Mouse (Mus musculus): ENCODE data around the gene Ahsa1. TPM values are rescaled to one million over a fixed set of nuclear protein-coding genes. Genes with fewer than 3 reads are reported as not detected.
"Not testable (repeated sequence)": the region's sequence is repeated elsewhere in the genome, so short reads cannot be mapped to it uniquely, and the experiment has no call there.

Gene Ahsa1
- polyA plus RNA-seq, 1 experiment from 2014 or later: 266 TPM

DNA sequence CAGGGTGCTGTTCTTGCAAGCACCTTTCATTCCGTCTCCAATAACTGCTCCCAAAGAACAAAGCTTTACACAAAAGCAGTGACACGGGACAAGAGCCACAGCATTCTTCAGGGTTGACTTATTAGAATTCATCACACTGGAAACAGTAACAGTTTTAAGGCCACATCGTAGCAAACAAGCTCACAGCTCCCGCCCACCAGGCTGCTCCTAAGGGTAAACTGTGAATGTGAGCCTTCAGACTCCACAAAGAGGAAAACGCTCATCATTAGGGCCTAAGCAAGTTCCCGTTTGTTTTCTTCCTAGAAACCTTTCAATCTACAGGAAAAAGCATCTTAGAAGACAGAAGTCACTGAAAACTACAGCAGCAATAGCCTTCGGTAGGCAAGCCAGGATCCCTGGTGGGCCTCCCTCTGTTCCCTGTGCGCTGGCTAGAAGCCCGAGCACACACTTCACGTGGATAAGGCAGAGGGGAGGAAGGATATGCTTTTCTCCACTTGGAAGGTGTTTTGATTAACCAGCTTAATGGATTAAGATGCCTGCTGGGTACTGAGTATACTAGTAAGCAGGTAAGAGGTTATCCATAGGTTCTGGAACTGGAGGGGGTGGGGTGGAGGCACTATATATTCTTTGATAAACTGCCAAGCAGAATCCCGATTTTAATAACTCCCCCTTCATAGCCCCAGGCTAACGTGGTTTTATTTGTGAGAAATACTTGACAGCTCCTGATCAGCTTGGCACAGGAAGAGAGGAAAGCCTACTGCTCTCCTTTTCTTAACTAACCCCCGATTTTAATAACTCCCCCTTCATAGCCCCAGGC lies 39.7 kb downstream of the Ahsa1 start:
- DNase-seq (ENCODE audit: low spot score): no peak
- Histone ChIP-seq H3K4me1 (ENCODE audit: control insufficient read depth, insufficient read depth, low read length) (no peaks in the 10 kb centered on the region), H3K9ac (replicated peaks; ENCODE audit: low read length) (no peak overlapping the region), H3K4me2 (ENCODE audit: low read depth, low read length) (no peak overlapping the region), H3K27ac (replicated peaks; ENCODE audit: low read depth, low read length) (no peak overlapping the region), H3K36me3 (replicated peaks; ENCODE audit: control insufficient read depth, insufficient read depth, low read depth, low read length) (no peaks in the 10 kb centered on the region), H3K27me3 (ENCODE audit: control insufficient read depth, insufficient read depth, low read length) (no peaks in the 10 kb centered on the region), H3K9me3 (replicated peaks; ENCODE audit: control insufficient read depth, low read length) (no peaks in the 10 kb centered on the region), H3K4me3 (ENCODE audit: low read depth, low read length) (no peak overlapping the region)
- no peak for ATAC-seq (replicated peaks; ENCODE audit: insufficient number of reproducible peaks, low FRiP score, low TSS enrichment, low read depth)
- 37% methylated on average over 13 of the region's 13 CpGs for WGBS

DNA sequence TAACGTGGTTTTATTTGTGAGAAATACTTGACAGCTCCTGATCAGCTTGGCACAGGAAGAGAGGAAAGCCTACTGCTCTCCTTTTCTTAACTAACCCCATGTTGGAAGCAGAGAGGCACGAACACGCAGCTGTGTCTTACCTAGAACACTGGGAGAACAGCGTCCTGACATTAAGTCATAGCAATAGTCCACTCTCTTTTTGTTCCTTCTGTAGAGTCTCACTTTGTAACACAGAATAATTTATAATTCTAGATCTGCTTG lies 40.2 kb downstream of the Ahsa1 start:
- H3K27ac ChIP-seq (replicated peaks; ENCODE audit: low read depth, low read length): not testable (repeated sequence)
- WGBS: 79% methylated on average over 4 of the region's 4 CpGs

DNA sequence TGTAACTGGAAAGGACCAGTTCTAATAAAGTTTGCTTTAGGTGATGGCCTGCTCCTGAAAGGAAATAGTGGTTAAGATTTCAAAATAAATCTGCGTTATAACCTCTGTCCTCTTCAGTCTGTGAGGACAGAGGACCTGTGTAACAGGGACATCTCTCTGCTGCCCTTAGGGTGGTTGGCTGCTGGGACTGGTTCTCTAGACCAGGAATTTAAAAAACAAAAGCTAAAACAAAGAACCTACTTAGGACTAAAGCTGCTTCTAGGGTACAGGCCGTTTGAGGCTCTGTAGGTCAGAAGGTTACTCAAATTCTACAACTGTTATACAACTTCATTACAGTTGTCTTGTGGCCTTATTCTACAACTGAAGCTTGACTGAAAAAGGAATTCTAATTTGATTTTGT lies 46.8 kb downstream of the Ahsa1 start:
- H3K27me3 ChIP-seq (ENCODE audit: control insufficient read depth, insufficient read depth, low read length): no peaks in the 10 kb centered on the region
- H3K27ac ChIP-seq (replicated peaks; ENCODE audit: low read depth, low read length): no peak overlapping the region
- ATAC-seq (replicated peaks; ENCODE audit: insufficient number of reproducible peaks, low FRiP score, low TSS enrichment, low read depth) (no peak), DNase-seq (ENCODE audit: low spot score) (no peak)
- H3K9me3 ChIP-seq (replicated peaks; ENCODE audit: control insufficient read depth, low read length): no peaks in the 10 kb centered on the region
- H3K4me3 ChIP-seq (ENCODE audit: low read depth, low read length): no peak overlapping the region
- H3K9ac ChIP-seq (replicated peaks; ENCODE audit: low read length): no peak overlapping the region
- WGBS: 37% methylated on average over 2 of the region's 2 CpGs
- no peaks in the 10 kb centered on the region for H3K4me1 ChIP-seq (ENCODE audit: control insufficient read depth, insufficient read depth, low read length)
- no peak overlapping the region for H3K4me2 ChIP-seq (ENCODE audit: low read depth, low read length)
- H3K36me3 ChIP-seq (replicated peaks; ENCODE audit: control insufficient read depth, insufficient read depth, low read depth, low read length): peaks cover 4% of the 10 kb centered on the region; the same call in 1 of the 2 replicates

More for the DNA sequence above, 40.2 kb downstream of the Ahsa1 start:
- H3K4me2 ChIP-seq (ENCODE audit: low read depth, low read length); H3K4me3 ChIP-seq (ENCODE audit: low read depth, low read length); DNase-seq (ENCODE audit: low spot score); H3K9me3 ChIP-seq (replicated peaks; ENCODE audit: control insufficient read depth, low read length); H3K9ac ChIP-seq (replicated peaks; ENCODE audit: low read length); H3K4me1 ChIP-seq (ENCODE audit: control insufficient read depth, insufficient read depth, low read length); H3K27me3 ChIP-seq (ENCODE audit: control insufficient read depth, insufficient read depth, low read length); H3K36me3 ChIP-seq (replicated peaks; ENCODE audit: control insufficient read depth, insufficient read depth, low read depth, low read length); ATAC-seq (replicated peaks; ENCODE audit: insufficient number of reproducible peaks, low FRiP score, low TSS enrichment, low read depth): not testable (repeated sequence)

DNA sequence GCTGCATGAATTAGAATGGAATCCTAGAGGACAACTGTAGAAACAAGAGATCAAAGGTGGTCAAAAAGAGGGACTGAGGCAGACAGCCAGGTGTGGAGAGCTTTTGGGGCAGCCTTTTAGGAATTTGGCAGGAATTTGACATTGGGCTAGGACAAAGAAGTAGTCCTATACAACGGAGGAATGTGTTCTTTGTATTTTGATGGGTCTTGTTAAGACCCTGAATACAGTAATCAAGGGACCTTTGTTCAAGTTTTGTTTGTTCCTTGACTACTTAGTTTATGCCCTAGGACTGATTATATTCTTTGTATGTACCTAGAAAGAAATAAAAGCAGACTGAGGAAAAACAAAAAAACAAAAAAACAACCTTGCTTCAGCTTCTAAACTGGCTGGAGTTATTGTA lies 51.7 kb downstream of the Ahsa1 start:
- ATAC-seq (replicated peaks; ENCODE audit: insufficient number of reproducible peaks, low FRiP score, low TSS enrichment, low read depth) (no peak), DNase-seq (ENCODE audit: low spot score) (no peak)
- H3K4me2 ChIP-seq (ENCODE audit: low read depth, low read length): no peak overlapping the region
- no peaks in the 10 kb centered on the region for H3K4me1 ChIP-seq (ENCODE audit: control insufficient read depth, insufficient read depth, low read length)
- no peak overlapping the region for H3K4me3 ChIP-seq (ENCODE audit: low read depth, low read length)
- 70% methylated on average over 1 of the region's 1 CpGs for WGBS
- H3K9me3 ChIP-seq (replicated peaks; ENCODE audit: control insufficient read depth, low read length): no peaks in the 10 kb centered on the region
- H3K36me3 ChIP-seq (replicated peaks; ENCODE audit: control insufficient read depth, insufficient read depth, low read depth, low read length): no peaks in the 10 kb centered on the region
- H3K27ac ChIP-seq (replicated peaks; ENCODE audit: low read depth, low read length): no peak overlapping the region
- no peak overlapping the region for H3K9ac ChIP-seq (replicated peaks; ENCODE audit: low read length)
- H3K27me3 ChIP-seq (ENCODE audit: control insufficient read depth, insufficient read depth, low read length): no peaks in the 10 kb centered on the region

DNA sequence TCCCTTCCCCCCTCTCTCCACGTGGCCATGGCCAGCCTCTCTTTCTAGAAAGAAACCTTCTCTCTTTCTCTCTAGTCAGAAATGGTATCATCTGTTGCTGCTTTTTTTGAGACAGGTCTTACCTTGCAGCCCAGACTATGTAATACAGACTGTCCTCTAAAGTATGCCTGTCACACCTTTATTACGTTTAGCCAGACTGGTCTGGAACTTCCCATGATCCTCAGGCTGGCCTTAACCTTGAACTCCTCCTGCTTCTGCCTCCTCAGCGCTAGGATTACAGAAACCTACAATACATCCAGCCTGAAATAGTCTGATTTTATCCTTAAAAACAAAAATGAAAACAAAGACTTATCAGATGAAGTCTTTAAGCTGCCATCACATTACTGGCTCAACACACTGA lies 53.0 kb downstream of the Ahsa1 start:
- H3K27ac ChIP-seq (replicated peaks; ENCODE audit: low read depth, low read length): no peak overlapping the region
- H3K9me3 ChIP-seq (replicated peaks; ENCODE audit: control insufficient read depth, low read length): no peaks in the 10 kb centered on the region
- H3K27me3 ChIP-seq (ENCODE audit: control insufficient read depth, insufficient read depth, low read length): no peaks in the 10 kb centered on the region
- WGBS: 83% methylated on average over 3 of the region's 3 CpGs
- no peak for DNase-seq (ENCODE audit: low spot score)
- H3K4me1 ChIP-seq (ENCODE audit: control insufficient read depth, insufficient read depth, low read length): no peaks in the 10 kb centered on the region
- no peak overlapping the region for H3K4me2 ChIP-seq (ENCODE audit: low read depth, low read length)
- H3K4me3 ChIP-seq (ENCODE audit: low read depth, low read length): no peak overlapping the region
- H3K9ac ChIP-seq (replicated peaks; ENCODE audit: low read length): no peak overlapping the region
- H3K36me3 ChIP-seq (replicated peaks; ENCODE audit: control insufficient read depth, insufficient read depth, low read depth, low read length): no peaks in the 10 kb centered on the region
- ATAC-seq (replicated peaks; ENCODE audit: insufficient number of reproducible peaks, low FRiP score, low TSS enrichment, low read depth): no peak

Small RNA genes lying within 50 kb of the gene (microRNA-seq; reads per million reads assigned to microRNA genes)
- gene Gm47293 (ENCODE audit: borderline number of aligned reads): not detected

Other genes starting within 250 kb of the Ahsa1 start
- gene Tmem63c, start 245.1 kb upstream of the Ahsa1 start, polyA plus RNA-seq (2014; fragmentation: Nextera tagmentation; extraction: Ambion mirVana): 0.14 and 0.18 TPM in 2 replicates
- not detected in 2 replicates for gene Ngb, start 163.9 kb upstream of the Ahsa1 start, polyA plus RNA-seq (2014; fragmentation: Nextera tagmentation; extraction: Ambion mirVana)
- 32.0 and 36.9 TPM in 2 replicates for gene Gstz1, start 119.3 kb upstream of the Ahsa1 start, polyA plus RNA-seq (2014; fragmentation: Nextera tagmentation; extraction: Ambion mirVana)
- 14.3 and 15.1 TPM in 2 replicates for gene Pomt2, start 118.5 kb upstream of the Ahsa1 start, polyA plus RNA-seq (2014; fragmentation: Nextera tagmentation; extraction: Ambion mirVana)
- gene Samd15, start 66.8 kb upstream of the Ahsa1 start, polyA plus RNA-seq (2014; fragmentation: Nextera tagmentation; extraction: Ambion mirVana): 0.81 and 1.4 TPM in 2 replicates
- 2.8 and 2.9 TPM in 2 replicates for gene Tmed8, start 66.0 kb upstream of the Ahsa1 start, polyA plus RNA-seq (2014; fragmentation: Nextera tagmentation; extraction: Ambion mirVana)
- 0.67 and 0.72 TPM in 2 replicates for gene Noxred1, start 27.7 kb upstream of the Ahsa1 start, polyA plus RNA-seq (2014; fragmentation: Nextera tagmentation; extraction: Ambion mirVana)
- 61.9 and 62.0 TPM in 2 replicates for gene Vipas39, start 223 bp upstream of the Ahsa1 start, polyA plus RNA-seq (2014; fragmentation: Nextera tagmentation; extraction: Ambion mirVana)
- 0.34 and 0.98 TPM in 2 replicates for gene Ism2, start 33.2 kb downstream of the Ahsa1 start, polyA plus RNA-seq (2014; fragmentation: Nextera tagmentation; extraction: Ambion mirVana)
- gene Sptlc2, start 121.9 kb downstream of the Ahsa1 start, polyA plus RNA-seq (2014; fragmentation: Nextera tagmentation; extraction: Ambion mirVana): 65.0 and 66.1 TPM in 2 replicates
- gene Slirp, start 177.4 kb downstream of the Ahsa1 start, polyA plus RNA-seq (2014; fragmentation: Nextera tagmentation; extraction: Ambion mirVana): 303 and 309 TPM in 2 replicates
- gene Alkbh1, start 177.5 kb downstream of the Ahsa1 start, polyA plus RNA-seq (2014; fragmentation: Nextera tagmentation; extraction: Ambion mirVana): 33.4 and 42.9 TPM in 2 replicates
- 169 and 176 TPM in 2 replicates for gene Snw1, start 205.8 kb downstream of the Ahsa1 start, polyA plus RNA-seq (2014; fragmentation: Nextera tagmentation; extraction: Ambion mirVana)
- gene Gm5788, start 228.2 kb downstream of the Ahsa1 start, polyA plus RNA-seq (2014; fragmentation: Nextera tagmentation; extraction: Ambion mirVana): not detected in 2 replicates
- gene Gm8300, start 247.8 kb downstream of the Ahsa1 start, polyA plus RNA-seq (2014; fragmentation: Nextera tagmentation; extraction: Ambion mirVana): not detected in 2 replicates